Mouse (Mus musculus): ENCODE data around the gene Chrm4. TPM values are rescaled to one million over a fixed set of nuclear protein-coding genes. Genes with fewer than 3 reads are reported as not detected.
A peak's percentile ranks its signal among the peaks of the same experiment; 100 is the strongest.

Gene Chrm4
- polyA plus RNA-seq (2016; fragmentation: Nextera tagmentation; extraction: Ambion mirVana), result 0.81 and 1.0 TPM in 2 replicates

GRCm38 (mm10) chr2:91926949-91927348, at the start of gene Chrm4:
Gene Chrm4 (plus strand): TSS chr2:91927249.
- WGBS, result 89% methylated on average over 3 of the region's 3 CpGs
- peaks cover 47% of the 10 kb centered on the region for H3K27me3 ChIP-seq (ENCODE audit: low read depth, poor library complexity, severe bottlenecking)
- H3K9me3 ChIP-seq (replicated peaks), result no peaks in the 10 kb centered on the region
- no peak for DNase-seq (ENCODE audit: low spot score)
- H3K4me3 ChIP-seq, result peak within 1 kb of the TSS; percentile 29
- H3K27ac ChIP-seq (replicated peaks), result no peak within 1 kb of the TSS
- peaks cover 69% of the 10 kb centered on the region for H3K4me1 ChIP-seq
- peaks cover 25% of the 10 kb centered on the region for H3K36me3 ChIP-seq

- Histone ChIP-seq H3K27ac (replicated peaks) (no peak overlapping the region), H3K9me3 (replicated peaks) (no peaks in the 10 kb centered on the region), H3K36me3 (peaks cover 21% of the 10 kb centered on the region), H3K4me3 (no peak overlapping the region), H3K27me3 (ENCODE audit: low read depth, poor library complexity, severe bottlenecking) (no peaks in the 10 kb centered on the region), H3K4me1 (peaks cover 10% of the 10 kb centered on the region)
- WGBS, result 79% methylated on average over 7 of the region's 7 CpGs
- DNase-seq (ENCODE audit: low spot score), result no peak
These were observed 48.5 kb upstream of the Chrm4 start for GRCm38 (mm10) chr2:91878387-91879180.

GRCm38 (mm10) chr2:91883961-91884360, 43.1 kb upstream of the Chrm4 start:
- no peaks in the 10 kb centered on the region for H3K9me3 ChIP-seq (replicated peaks)
- whole genome bisulfite sequencing, result 91% methylated on average over 4 of the region's 4 CpGs
- H3K27ac ChIP-seq (replicated peaks), result no peak overlapping the region
- H3K4me1 ChIP-seq, result peaks cover 3% of the 10 kb centered on the region
- H3K27me3 ChIP-seq (ENCODE audit: low read depth, poor library complexity, severe bottlenecking), result no peaks in the 10 kb centered on the region
- H3K36me3 ChIP-seq, result peaks cover 37% of the 10 kb centered on the region
- no peak overlapping the region for H3K4me3 ChIP-seq
- DNase-seq (ENCODE audit: low spot score), result no peak

- H3K4me1 ChIP-seq, result no peaks in the 10 kb centered on the region
- no peak overlapping the region for H3K27ac ChIP-seq (replicated peaks)
- H3K4me3 ChIP-seq, result no peak overlapping the region
- 72% methylated on average over 4 of the region's 4 CpGs for WGBS
- H3K9me3 ChIP-seq (replicated peaks), result no peaks in the 10 kb centered on the region
- DNase-seq (ENCODE audit: low spot score), result no peak
- no peaks in the 10 kb centered on the region for H3K27me3 ChIP-seq (ENCODE audit: low read depth, poor library complexity, severe bottlenecking)
- peaks cover 37% of the 10 kb centered on the region for H3K36me3 ChIP-seq
These were observed 42.4 kb upstream of the Chrm4 start for GRCm38 (mm10) chr2:91884616-91885015.

GRCm38 (mm10) chr2:91894716-91895115, 32.3 kb upstream of the Chrm4 start:
- no peak overlapping the region for H3K27ac ChIP-seq (replicated peaks)
- DNase-seq (ENCODE audit: low spot score), result no peak
- H3K4me1 ChIP-seq, result peaks cover 8% of the 10 kb centered on the region; the same call in 1 of the 2 replicates
- H3K27me3 ChIP-seq (ENCODE audit: low read depth, poor library complexity, severe bottlenecking), result no peaks in the 10 kb centered on the region
- 92% methylated on average over 3 of the region's 3 CpGs for WGBS
- H3K4me3 ChIP-seq, result no peak overlapping the region
- H3K9me3 ChIP-seq (replicated peaks), result no peaks in the 10 kb centered on the region
- H3K36me3 ChIP-seq, result peaks cover 27% of the 10 kb centered on the region

- DNase-seq (ENCODE audit: low spot score), result no peak
- peaks cover 8% of the 10 kb centered on the region; the same call in 1 of the 2 replicates for H3K4me1 ChIP-seq
- no peak overlapping the region for H3K27ac ChIP-seq (replicated peaks)
- 91% methylated on average over 3 of the region's 3 CpGs for WGBS
- H3K4me3 ChIP-seq, result no peak overlapping the region
- H3K27me3 ChIP-seq (ENCODE audit: low read depth, poor library complexity, severe bottlenecking), result no peaks in the 10 kb centered on the region
- H3K36me3 ChIP-seq, result peaks cover 34% of the 10 kb centered on the region
- no peaks in the 10 kb centered on the region for H3K9me3 ChIP-seq (replicated peaks)
These were observed 31.6 kb upstream of the Chrm4 start for GRCm38 (mm10) chr2:91895401-91895800.

- no peak overlapping the region for H3K4me3 ChIP-seq
- H3K36me3 ChIP-seq, result peaks cover 57% of the 10 kb centered on the region
- no peaks in the 10 kb centered on the region for H3K9me3 ChIP-seq (replicated peaks)
- no peaks in the 10 kb centered on the region for H3K27me3 ChIP-seq (ENCODE audit: low read depth, poor library complexity, severe bottlenecking)
- no peak overlapping the region for H3K27ac ChIP-seq (replicated peaks)
- DNase-seq (ENCODE audit: low spot score), result no peak
- H3K4me1 ChIP-seq, result no peaks in the 10 kb centered on the region
These were observed 29.1 kb upstream of the Chrm4 start for GRCm38 (mm10) chr2:91897968-91898367.

GRCm38 (mm10) chr2:91899141-91899540, 27.9 kb upstream of the Chrm4 start:
- Histone ChIP-seq H3K9me3 (replicated peaks) (no peaks in the 10 kb centered on the region), H3K36me3 (peaks cover 53% of the 10 kb centered on the region), H3K4me3 (no peak overlapping the region), H3K27ac (replicated peaks) (no peak overlapping the region), H3K27me3 (ENCODE audit: low read depth, poor library complexity, severe bottlenecking) (no peaks in the 10 kb centered on the region), H3K4me1 (no peaks in the 10 kb centered on the region)
- WGBS, result 82% methylated on average over 3 of the region's 3 CpGs
- no peak for DNase-seq (ENCODE audit: low spot score)

GRCm38 (mm10) chr2:91900431-91900830, 26.6 kb upstream of the Chrm4 start:
- no peak for DNase-seq (ENCODE audit: low spot score)
- 94% methylated on average over 8 of the region's 8 CpGs for WGBS
- Histone ChIP-seq H3K9me3 (replicated peaks) (no peaks in the 10 kb centered on the region), H3K27me3 (ENCODE audit: low read depth, poor library complexity, severe bottlenecking) (no peaks in the 10 kb centered on the region), H3K4me3 (no peak overlapping the region), H3K36me3 (peaks cover 54% of the 10 kb centered on the region), H3K4me1 (peaks cover 8% of the 10 kb centered on the region; the same call in 1 of the 2 replicates), H3K27ac (replicated peaks) (no peak overlapping the region)

GRCm38 (mm10) chr2:91902336-91902735, 24.7 kb upstream of the Chrm4 start:
- DNase-seq (ENCODE audit: low spot score), result no peak
- WGBS, result 76% methylated on average over 5 of the region's 5 CpGs
- Histone ChIP-seq H3K4me1 (peaks cover 8% of the 10 kb centered on the region; the same call in 1 of the 2 replicates), H3K27ac (replicated peaks) (no peak overlapping the region), H3K27me3 (ENCODE audit: low read depth, poor library complexity, severe bottlenecking) (no peaks in the 10 kb centered on the region), H3K36me3 (peaks cover 69% of the 10 kb centered on the region), H3K4me3 (no peak overlapping the region), H3K9me3 (replicated peaks) (no peaks in the 10 kb centered on the region)

GRCm38 (mm10) chr2:91903171-91903925, 23.7 kb upstream of the Chrm4 start:
- Histone ChIP-seq H3K27me3 (ENCODE audit: low read depth, poor library complexity, severe bottlenecking) (no peaks in the 10 kb centered on the region), H3K27ac (replicated peaks) (no peak overlapping the region), H3K4me3 (no peak overlapping the region), H3K4me1 (peaks cover 8% of the 10 kb centered on the region; the same call in 1 of the 2 replicates), H3K9me3 (replicated peaks) (no peaks in the 10 kb centered on the region), H3K36me3 (peaks cover 64% of the 10 kb centered on the region)
- no peak for DNase-seq (ENCODE audit: low spot score)
- 87% methylated on average over 3 of the region's 3 CpGs for WGBS

- H3K36me3 ChIP-seq, result peaks cover 75% of the 10 kb centered on the region
- H3K9me3 ChIP-seq (replicated peaks), result no peaks in the 10 kb centered on the region
- H3K27ac ChIP-seq (replicated peaks), result peak overlapping the region; percentile 72; the same call in 1 of the 2 replicates
- no peaks in the 10 kb centered on the region for H3K27me3 ChIP-seq (ENCODE audit: low read depth, poor library complexity, severe bottlenecking)
- no peak overlapping the region for H3K4me3 ChIP-seq
- WGBS, result 83% methylated on average over 5 of the region's 5 CpGs
- DNase-seq (ENCODE audit: low spot score), result no peak
- peaks cover 8% of the 10 kb centered on the region; the same call in 1 of the 2 replicates for H3K4me1 ChIP-seq
These were observed 22.3 kb upstream of the Chrm4 start for GRCm38 (mm10) chr2:91904618-91905307.
